Mouse (Mus musculus): ENCODE data around the gene Yaf2.

- TF ChIP-seq POLR2A (IDR thresholded peaks at IDR 0.05; ENCODE audit: low read depth, low read length) (no peak), CTCF (IDR thresholded peaks at IDR 0.05; ENCODE audit: borderline replicate concordance, insufficient read depth, low read length) (no peak)
Measured at GRCm38 (mm10) chr15:93243202-93243601, 93.5 kb downstream of the Yaf2 start.

Data from embryonic fibroblast, embryonic 13.5 days (primary cell).